Mouse (Mus musculus) embryo, embryonic 11.5 days (tissue): ENCODE results near the gene R3hdm4.
"Not testable (repeated sequence)": the region's sequence is repeated elsewhere in the genome, so short reads cannot be mapped to it uniquely, and the experiment has no call there.

Source experiments
- DNase-seq: peaks from one replicate; pipeline ENCODE4 v3.0.0-alpha.2; 2012; ENCODE audit warnings: low read depth, low spot score

R3hdm4 gene

DNA sequence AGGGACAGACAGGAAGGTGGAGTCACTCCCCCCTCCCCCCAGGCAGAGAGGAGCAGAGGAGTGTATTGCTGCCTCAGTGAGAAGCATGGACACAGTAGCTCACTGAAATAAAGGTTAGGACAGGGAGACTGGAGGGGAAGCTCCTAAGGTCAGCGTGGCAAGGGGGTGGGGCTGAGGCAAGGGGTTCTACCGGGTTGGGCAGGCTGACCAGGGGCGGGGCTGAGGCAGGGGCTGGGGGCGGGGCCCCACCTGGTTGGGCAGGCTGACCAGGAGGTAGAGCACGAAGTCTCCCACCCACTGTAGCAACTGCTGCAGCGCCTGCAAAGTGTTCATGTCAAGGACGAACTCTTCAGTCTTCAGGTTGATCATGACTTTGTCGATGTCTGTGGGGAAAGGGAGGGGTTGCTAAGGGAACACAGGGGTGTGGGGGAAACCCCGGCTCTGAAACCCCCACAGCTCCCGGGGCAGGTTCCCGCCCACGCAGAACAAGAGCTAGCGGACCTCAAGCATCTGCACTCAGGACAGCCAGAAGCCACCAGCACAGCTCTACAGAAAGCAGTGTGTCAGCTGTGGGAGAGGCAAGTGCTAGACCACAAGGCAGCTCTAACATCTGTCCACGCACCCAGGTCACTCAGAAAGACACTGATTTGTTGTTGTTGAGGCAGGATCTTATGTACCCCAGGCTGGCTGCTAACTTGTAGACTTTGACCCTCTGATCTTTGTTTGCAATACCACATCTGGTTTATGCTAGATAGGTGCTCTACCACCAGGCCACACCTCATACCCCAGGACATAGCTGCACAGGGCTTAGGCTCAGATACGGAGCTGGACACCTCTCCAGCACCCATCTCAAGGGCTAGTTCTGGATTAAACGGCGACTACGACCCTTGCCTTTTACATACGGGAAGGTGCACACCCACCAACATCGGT, 23.4 kb downstream of the R3hdm4 start:
- DNase-seq, result no peak

GRCm38 (mm10) chr10:79896814-79897213, 24.2 kb downstream of the R3hdm4 start:
- DNase-seq, result no peak

DNA sequence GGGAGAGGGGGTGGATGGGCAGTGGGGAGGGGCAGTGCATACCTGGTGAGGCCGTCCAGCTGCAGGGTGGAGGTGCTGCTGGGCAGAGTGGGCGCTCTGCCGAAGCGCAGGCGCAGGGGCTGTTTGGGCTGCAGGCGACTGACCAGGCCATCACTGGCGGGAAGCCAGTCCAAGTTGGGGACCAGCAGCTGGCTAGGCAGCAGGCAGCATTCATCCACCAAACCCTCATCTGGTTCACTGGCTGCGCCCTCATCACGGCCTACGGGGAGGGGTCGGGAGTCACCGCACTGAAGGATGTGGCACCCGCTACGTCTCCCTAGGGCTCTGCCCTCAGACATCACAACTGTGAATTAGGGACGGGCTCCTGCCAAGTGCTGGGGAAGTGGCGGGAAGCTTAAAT, 24.7 kb downstream of the R3hdm4 start:
- no peak for DNase-seq

- peak; percentile 60 for DNase-seq
Measured at GRCm38 (mm10) chr10:79892451-79893118, 28.4 kb downstream of the R3hdm4 start.

- DNase-seq, result no peak
Measured at GRCm38 (mm10) chr10:79890670-79891069, 30.3 kb downstream of the R3hdm4 start, which contains the start of gene Cfd. Gene Cfd (plus strand): TSS chr10:79890853.

DNA sequence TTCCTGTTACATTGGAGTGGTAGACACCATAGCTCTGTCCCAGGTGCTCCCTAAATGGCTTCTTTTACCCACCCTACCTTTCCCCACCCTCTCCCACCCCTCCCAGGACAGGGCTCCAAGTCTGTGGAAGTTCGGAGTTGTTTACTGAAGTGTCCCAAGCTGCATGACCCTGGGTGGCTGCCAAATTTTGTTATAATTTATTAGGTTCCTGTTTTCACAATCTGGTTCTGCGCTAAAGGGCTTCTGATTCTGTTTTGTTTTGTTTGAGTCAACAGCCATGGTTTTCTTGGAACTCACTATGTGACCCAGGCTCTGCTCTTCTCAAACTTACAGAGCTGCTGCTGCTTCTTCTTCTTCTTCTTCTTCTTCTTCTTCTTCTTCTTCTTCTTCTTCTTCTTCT, 31.6 kb downstream of the R3hdm4 start:
- DNase-seq, result no peak

DNA sequence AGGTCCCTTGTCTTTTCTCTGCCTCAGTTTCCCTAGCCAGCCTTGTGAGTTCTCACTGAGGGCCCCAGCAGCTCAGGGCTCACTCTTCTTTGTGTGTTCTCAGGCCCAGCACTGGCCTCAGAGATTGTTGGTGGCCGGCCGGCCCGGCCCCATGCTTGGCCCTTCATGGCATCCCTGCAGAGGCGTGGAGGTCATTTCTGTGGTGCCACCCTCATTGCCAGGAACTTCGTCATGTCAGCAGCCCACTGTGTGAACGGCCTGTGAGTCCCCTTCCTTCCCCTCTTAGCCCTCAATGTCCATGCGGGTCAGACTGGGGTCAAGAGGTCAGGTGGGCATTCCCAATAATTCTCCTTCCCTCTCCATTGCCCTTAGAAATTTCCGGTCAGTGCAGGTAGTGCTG, 34.4 kb downstream of the R3hdm4 start:
- no peak for DNase-seq

- no peak for DNase-seq
Measured at GRCm38 (mm10) chr10:79886054-79886453, 35.0 kb downstream of the R3hdm4 start, which contains the start of gene Elane. Gene Elane (plus strand): TSS chr10:79886247.

GRCm38 (mm10) chr10:79884938-79885337, 36.1 kb downstream of the R3hdm4 start:
- DNase-seq, result not testable (repeated sequence)

- DNase-seq, result no peak
Measured at GRCm38 (mm10) chr10:79884446-79884845, 36.6 kb downstream of the R3hdm4 start.

GRCm38 (mm10) chr10:79883297-79884084, 37.5 kb downstream of the R3hdm4 start:
- peak; percentile 64 for DNase-seq

DNA sequence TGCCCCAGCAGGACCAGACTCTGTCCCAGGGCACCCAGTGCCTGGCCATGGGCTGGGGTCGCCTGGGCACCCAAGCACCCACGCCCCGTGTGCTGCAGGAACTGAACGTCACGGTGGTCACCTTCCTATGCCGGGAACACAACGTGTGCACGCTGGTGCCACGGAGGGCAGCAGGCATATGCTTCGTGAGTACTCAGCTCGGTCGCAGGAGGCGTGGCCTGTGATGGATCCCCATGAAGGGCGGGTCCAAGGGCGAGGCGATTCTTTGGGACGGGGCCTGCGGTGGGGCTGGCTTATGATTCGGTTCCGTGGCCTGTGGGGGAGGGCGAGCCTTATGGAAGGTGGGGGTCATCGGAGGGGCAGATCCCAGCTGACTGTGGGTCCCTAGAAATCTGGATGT, 39.0 kb downstream of the R3hdm4 start:
- DNase-seq, result no peak

- DNase-seq, result no peak
Measured at GRCm38 (mm10) chr10:79880721-79881120, 40.3 kb downstream of the R3hdm4 start.

DNA sequence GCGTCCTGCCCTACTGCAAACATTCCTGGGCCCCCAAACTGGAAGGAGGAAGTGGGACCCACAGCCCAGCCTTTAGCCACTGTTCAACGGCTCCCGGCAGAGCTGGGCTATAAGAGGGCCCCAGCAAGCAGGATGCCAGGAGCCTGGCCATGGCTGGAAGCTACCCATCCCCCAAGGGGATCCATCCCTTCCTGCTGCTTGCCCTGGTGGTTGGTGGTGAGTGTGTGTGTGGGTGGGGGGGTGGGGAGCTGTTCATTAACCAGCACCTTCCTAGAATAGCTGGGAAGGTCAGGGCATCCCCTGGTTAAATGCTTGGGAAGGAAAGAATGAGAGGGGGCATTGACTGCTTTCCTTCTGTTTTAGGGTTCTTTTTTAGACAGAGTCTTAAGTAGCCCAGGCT, 41.5 kb downstream of the R3hdm4 start:
- no peak for DNase-seq

GRCm38 (mm10) chr10:79877757-79878156, 43.3 kb downstream of the R3hdm4 start:
- no peak for DNase-seq

DNA sequence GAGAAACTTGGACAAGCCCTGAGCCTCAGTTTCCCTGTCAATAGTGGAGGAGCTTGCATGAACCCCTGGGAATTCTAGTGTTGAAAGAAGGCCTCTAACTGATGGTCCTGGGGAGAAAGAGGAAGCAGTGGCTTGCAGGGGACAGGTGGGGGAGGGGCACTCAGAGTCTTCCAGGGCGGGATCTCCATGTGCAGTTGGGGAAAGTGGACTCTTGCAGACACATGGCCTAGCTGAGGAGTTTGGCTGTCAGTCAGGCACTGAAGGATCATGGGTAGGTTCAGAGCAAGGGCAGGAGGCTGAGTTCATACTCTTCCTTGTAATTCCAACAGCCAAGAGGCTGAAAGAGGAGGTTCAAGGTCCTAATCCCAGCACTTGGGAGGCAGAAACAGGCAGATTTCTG, 43.8 kb downstream of the R3hdm4 start:
- DNase-seq, result no peak

DNA sequence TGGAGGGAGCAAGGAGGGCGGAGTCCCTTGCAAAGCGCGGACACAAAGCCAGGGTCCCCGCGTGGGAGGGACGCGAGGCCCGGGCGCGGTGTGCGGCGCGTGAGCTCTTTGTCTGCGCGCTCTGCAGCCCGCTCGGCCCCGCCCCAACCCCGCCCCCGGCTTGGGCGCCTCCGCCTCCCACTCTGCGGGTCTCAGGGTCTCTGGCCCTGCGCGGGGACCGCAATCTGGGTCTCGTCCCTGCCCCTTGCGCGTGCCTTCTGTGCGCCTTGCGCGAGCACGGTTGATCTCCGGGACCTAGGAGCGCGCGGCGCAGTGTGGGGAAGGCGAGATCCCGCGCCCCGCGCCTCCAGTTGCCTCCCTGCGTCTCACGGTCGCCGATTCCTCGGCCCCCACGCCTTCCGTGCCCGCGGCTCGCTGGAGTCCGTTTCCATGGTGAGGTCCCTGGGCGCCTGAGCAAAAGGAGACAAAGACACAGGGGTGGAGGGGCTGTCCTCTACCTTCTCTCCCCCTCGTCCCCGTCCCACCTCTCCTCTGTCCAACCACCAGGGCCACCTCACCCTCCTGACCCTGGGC, 46.6 kb downstream of the R3hdm4 start, which contains the start of the genes Prtn3 and Plppr3:
Prtn3 (plus strand) TSS at position 187 of the 573 bp plus-strand sequence.
Plppr3 (minus strand) TSS at position 345 of the 573 bp plus-strand sequence.
- DNase-seq, result peak; percentile 63

DNA sequence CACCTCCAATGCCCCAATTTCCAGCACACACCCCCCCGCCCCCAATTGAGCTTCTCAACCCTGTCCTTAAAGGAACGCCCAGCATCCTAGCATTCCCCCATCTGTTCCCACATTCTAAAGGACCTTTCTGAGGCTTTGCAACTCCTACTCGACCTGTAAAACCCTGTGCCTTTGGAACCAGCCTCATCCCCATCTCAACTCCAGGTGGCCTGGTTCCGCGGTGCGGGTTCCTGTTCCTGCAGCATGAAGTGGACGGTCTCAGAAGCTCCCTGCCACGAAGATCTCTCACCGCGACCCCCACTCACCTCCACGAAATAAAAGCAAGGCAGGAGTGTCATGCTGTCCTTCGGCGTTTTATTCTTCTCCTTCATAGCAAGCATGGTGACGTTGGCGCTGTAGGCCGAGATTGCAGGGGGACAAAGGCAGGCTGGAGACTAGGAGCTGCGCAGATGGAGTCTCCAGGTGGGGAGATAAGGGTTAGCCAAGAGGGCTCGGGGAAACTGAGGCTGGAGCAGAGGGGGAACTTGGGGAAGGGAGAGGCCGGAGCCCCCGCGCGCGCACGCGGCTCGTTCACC, 47.2 kb downstream of the R3hdm4 start:
- no peak for DNase-seq

- DNase-seq, result no peak
Measured at GRCm38 (mm10) chr10:79873313-79873712, 47.7 kb downstream of the R3hdm4 start.

DNA sequence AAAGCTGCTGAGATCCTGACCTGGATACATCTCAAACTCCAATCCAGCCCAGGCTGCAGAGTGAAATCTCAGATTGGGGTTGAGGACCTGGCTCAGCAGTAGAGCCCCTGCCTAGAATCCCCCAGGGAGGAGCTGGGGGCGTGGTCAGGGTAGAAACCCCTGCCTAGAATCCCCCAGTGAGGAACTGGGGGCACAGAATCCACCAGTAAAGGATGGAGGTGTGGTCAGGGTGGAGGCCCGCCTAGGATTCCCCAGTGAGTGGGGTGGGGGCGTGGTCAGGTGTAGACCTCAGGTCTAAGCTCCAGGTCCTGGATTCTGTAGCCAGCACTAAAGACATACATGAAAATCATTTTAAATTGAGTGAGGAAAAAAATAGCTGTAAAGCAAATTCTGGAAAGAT, 48.1 kb downstream of the R3hdm4 start:
- DNase-seq, result no peak

GRCm38 (mm10) chr10:79871845-79872244, 49.2 kb downstream of the R3hdm4 start:
- no peak for DNase-seq
